Mouse (Mus musculus): ENCODE results near the gene Gm49486. TPM values are rescaled to one million over a fixed set of nuclear protein-coding genes. Genes with fewer than 3 reads are reported as not detected.

Gm49486 gene
- polyA plus RNA-seq (2012; fragmentation: generic; extraction: Trizol): under 1 TPM in 1 of 2 experiments, not detected in 1; 0.14 TPM

GRCm38 (mm10) chr15:79229058-79229821 is at the start of gene Gm49486, which contains the start of gene Pick1:
TSS of gene Gm49486 (plus strand) at chr15:79229391.
TSS of gene Pick1 (plus strand) at chr15:79229173.

GRCm38 (mm10) chr15:79254661-79255060 is 25.5 kb downstream of the Gm49486 start, which contains the start of gene Slc16a8:
TSS of gene Slc16a8 (minus strand) at chr15:79254761.

GRCm38 (mm10) chr15:79285399-79285798 is 56.2 kb downstream of the Gm49486 start, which contains the start of gene Baiap2l2:
TSS of gene Baiap2l2 (minus strand) at chr15:79285537.

Other genes with a start within 250 kb of the Gm49486 start
- gene H1f0, start 200.9 kb upstream of the Gm49486 start, polyA plus RNA-seq (2012; fragmentation: generic; extraction: Trizol): 100 to 1,000 TPM; 112 to 459 TPM
- gene Galr3, start 187.5 kb upstream of the Gm49486 start, polyA plus RNA-seq (2012; fragmentation: generic; extraction: Trizol): under 1 TPM in 1 of 2 experiments, not detected in 1; 0.27 TPM
- gene Ankrd54, start 166.5 kb upstream of the Gm49486 start, polyA plus RNA-seq (2012; fragmentation: generic; extraction: Trizol): 10 to 100 TPM; 48.3 to 48.9 TPM
- gene Eif3l, start 154.2 kb upstream of the Gm49486 start, polyA plus RNA-seq (2012; fragmentation: generic; extraction: Trizol): 100 to 1,000 TPM; 288 to 344 TPM
- gene Micall1, start 120.5 kb upstream of the Gm49486 start, polyA plus RNA-seq (2012; fragmentation: generic; extraction: Trizol): 10 to 100 TPM in 1 of 2 experiments, 1 to 10 TPM in 1; 4.5 to 14.4 TPM
- 100 to 1,000 TPM; 386 to 720 TPM for gene Polr2f, start 88.4 kb upstream of the Gm49486 start, polyA plus RNA-seq (2012; fragmentation: generic; extraction: Trizol)
- gene 1700088E04Rik, start 88.1 kb upstream of the Gm49486 start, polyA plus RNA-seq (2012; fragmentation: generic; extraction: Trizol): 10 to 100 TPM in 1 of 2 experiments, 1 to 10 TPM in 1; 7.6 to 28.9 TPM
- under 1 TPM in 1 of 2 experiments, not detected in 1; 0.02 TPM for gene Sox10, start 64.2 kb upstream of the Gm49486 start, polyA plus RNA-seq (2012; fragmentation: generic; extraction: Trizol)
- gene Pick1, start 218 bp upstream of the Gm49486 start, polyA plus RNA-seq (2012; fragmentation: generic; extraction: Trizol): 10 to 100 TPM in 1 of 2 experiments, 1 to 10 TPM in 1; 6.2 to 32.0 TPM
- under 1 TPM; 0.01 to 0.35 TPM for gene Slc16a8, start 25.4 kb downstream of the Gm49486 start, polyA plus RNA-seq (2012; fragmentation: generic; extraction: Trizol)
- gene Baiap2l2, start 56.1 kb downstream of the Gm49486 start, polyA plus RNA-seq (2012; fragmentation: generic; extraction: Trizol): under 1 TPM in 1 of 2 experiments, not detected in 1; 0.13 TPM
- 10 to 100 TPM; 11.8 to 22.9 TPM for gene Pla2g6, start 99.0 kb downstream of the Gm49486 start, polyA plus RNA-seq (2012; fragmentation: generic; extraction: Trizol)
- gene Maff, start 117.2 kb downstream of the Gm49486 start, polyA plus RNA-seq (2012; fragmentation: generic; extraction: Trizol): 1 to 10 TPM; 3.3 to 7.1 TPM
- 10 to 100 TPM; 22.2 to 89.4 TPM for gene Tmem184b, start 174.2 kb downstream of the Gm49486 start, polyA plus RNA-seq (2012; fragmentation: generic; extraction: Trizol)
- 10 to 100 TPM; 36.7 to 78.9 TPM for gene Csnk1e, start 226.2 kb downstream of the Gm49486 start, polyA plus RNA-seq (2012; fragmentation: generic; extraction: Trizol)